In genomic region chr6:52235267-52235666, GRCm38 (mm10) we compare ENCODE assay signal across 21 mouse cellular contexts. TPM values are rescaled to one million over a fixed set of nuclear protein-coding genes. Genes with fewer than 3 reads are reported as not detected.
DNase-seq lines count a peak whose midpoint lies in the region; ATAC-seq and TF ChIP-seq lines count a peak whose summit lies in the region.
"Had no signal": no experiment of that assay in that cellular context is flagged by ENCODE, and none has a peak within 500 bp of the region (broad histone marks: within the 10 kb centered on the region; RNA-seq: fewer than 3 reads in every experiment).

No protein-coding gene starts in this region.

- WGBS in kidney, embryonic 15.5 days: 15% methylated on average over 9 of the region's 9 CpGs
- 23% methylated on average over 9 of the region's 9 CpGs for WGBS in kidney, postnatal 0 days
- WGBS in neural tube, embryonic 12.5 days: 15% methylated on average over 9 of the region's 9 CpGs

- peaks cover 32% of the 10 kb centered on the region for H3K4me1 ChIP-seq in kidney, embryonic 15.5 days
- peaks cover 4% of the 10 kb centered on the region; the same call in 1 of the 2 replicates for H3K4me1 ChIP-seq in kidney, postnatal 0 days (replicated peaks; ENCODE audit: insufficient read depth, low read length)
- H3K4me1 ChIP-seq in neural tube, embryonic 12.5 days: peaks cover 10% of the 10 kb centered on the region; the same call in 1 of the 2 replicates

- no peak for TF ChIP-seq CTCF in kidney, postnatal 0 days (IDR thresholded peaks at IDR 0.05; ENCODE audit: low read depth)

- no peaks in the 10 kb centered on the region for H3K36me3 ChIP-seq in kidney, embryonic 15.5 days
- no peaks in the 10 kb centered on the region for H3K36me3 ChIP-seq in kidney, postnatal 0 days (ENCODE audit: insufficient read depth, low read length)
- no peaks in the 10 kb centered on the region for H3K36me3 ChIP-seq in neural tube, embryonic 12.5 days
- H3K36me3 ChIP-seq: forebrain, embryonic 12.5 days; heart, embryonic 15.5 days; midbrain, embryonic 12.5 days had no signal

- H3K9ac ChIP-seq in kidney, embryonic 15.5 days: peak overlapping the region; percentile 96
- H3K9ac ChIP-seq in kidney, postnatal 0 days (ENCODE audit: low read depth, low read length): peak overlapping the region; percentile 98
- H3K9ac ChIP-seq in neural tube, embryonic 12.5 days: peak overlapping the region; percentile 98
- H3K9ac ChIP-seq: forebrain, embryonic 12.5 days; heart, embryonic 15.5 days; lung, embryonic 14.5 days; midbrain, embryonic 12.5 days had no signal

- no peak for ATAC-seq in kidney, embryonic 15.5 days (replicated peaks; ENCODE audit: low FRiP score)
- ATAC-seq in kidney, postnatal 0 days (replicated peaks; ENCODE audit: low FRiP score, low read depth): no peak
- no peak for ATAC-seq in neural tube, embryonic 12.5 days (ENCODE audit: low FRiP score, low read depth)

- DNase-seq in gastrocnemius, postnatal 25 days: peak; percentile 4
- DNase-seq in gastrocnemius, postnatal 4 days (ENCODE audit: low spot score in 2 of 2): no peak
- no peak for DNase-seq in kidney, postnatal 14 days
- no peak for DNase-seq in kidney, postnatal 0 days (ENCODE audit: low spot score)
- no peak for DNase-seq in right cerebral cortex, postnatal 25 days
- DNase-seq in layer of hippocampus, adult 9-11 months: no peak
- DNase-seq: adrenal gland, adult 2 months; cerebellum, postnatal 10 days; embryo, embryonic 11 days; lung, embryonic 14.5 days; right cerebral cortex, postnatal 14 days had no signal

- peak overlapping the region; percentile 97 for H3K27ac ChIP-seq in kidney, embryonic 15.5 days
- peak overlapping the region; percentile 97 for H3K27ac ChIP-seq in kidney, postnatal 0 days
- H3K27ac ChIP-seq in neural tube, embryonic 12.5 days: no peak overlapping the region
- H3K27ac ChIP-seq: forebrain, embryonic 12.5 days; heart, embryonic 15.5 days; left cerebral cortex, adult 2 months; midbrain, embryonic 12.5 days; stomach, postnatal 0 days had no signal

- H3K4me2 ChIP-seq in kidney, embryonic 15.5 days: peak overlapping the region; percentile 74
- peak overlapping the region; percentile 92 for H3K4me2 ChIP-seq in kidney, postnatal 0 days (ENCODE audit: low read length)
- peak overlapping the region; percentile 74 for H3K4me2 ChIP-seq in neural tube, embryonic 12.5 days (replicated peaks)
- H3K4me2 ChIP-seq: forebrain, embryonic 12.5 days; heart, embryonic 15.5 days; liver, embryonic 11.5 days; midbrain, embryonic 12.5 days had no signal

- peaks cover 11% of the 10 kb centered on the region; the same call in 1 of the 2 replicates for H3K27me3 ChIP-seq in kidney, embryonic 15.5 days
- H3K27me3 ChIP-seq in kidney, postnatal 0 days (ENCODE audit: insufficient read depth, low read length): no peaks in the 10 kb centered on the region
- H3K27me3 ChIP-seq in neural tube, embryonic 12.5 days (replicated peaks): peaks cover 63% of the 10 kb centered on the region

- H3K9me3 ChIP-seq in kidney, embryonic 15.5 days (replicated peaks): no peaks in the 10 kb centered on the region
- no peaks in the 10 kb centered on the region for H3K9me3 ChIP-seq in kidney, postnatal 0 days (replicated peaks; ENCODE audit: low read length)
- H3K9me3 ChIP-seq in neural tube, embryonic 12.5 days: no peaks in the 10 kb centered on the region
- H3K9me3 ChIP-seq: forebrain, embryonic 12.5 days; heart, embryonic 15.5 days; midbrain, embryonic 12.5 days had no signal

- H3K4me3 ChIP-seq in kidney, embryonic 15.5 days (replicated peaks): peak overlapping the region; percentile 76
- peak overlapping the region; percentile 85 for H3K4me3 ChIP-seq in kidney, postnatal 0 days (replicated peaks; ENCODE audit: low read depth, low read length)
- peak overlapping the region; percentile 78 for H3K4me3 ChIP-seq in neural tube, embryonic 12.5 days
- H3K4me3 ChIP-seq: forebrain, embryonic 12.5 days; left cerebral cortex, adult 2 months; midbrain, embryonic 12.5 days had no signal

RNA-seq across cellular contexts. Expression of gene Hoxa9, which starts 4.4 kb away (rescaled TPM):
- 10 to 100 TPM in 1 of 2 experiments, 1 to 10 TPM in 1; 5.7 to 13.5 TPM for total RNA-seq in gastrocnemius, postnatal 25 days (2021)
- 10 to 100 TPM; 16.5 to 17.7 TPM for total RNA-seq in gastrocnemius, postnatal 4 days (2021)
- polyA plus RNA-seq in kidney, embryonic 15.5 days (2015; fragmentation: Nextera tagmentation; extraction: Ambion mirVana): 53.4 and 65.1 TPM in 2 replicates
- 57.3 and 57.8 TPM in 2 replicates for polyA plus RNA-seq in kidney, postnatal 0 days (2015; fragmentation: Nextera tagmentation; extraction: Ambion mirVana)
- polyA plus RNA-seq in neural tube, embryonic 12.5 days (2016; fragmentation: Nextera tagmentation; extraction: Ambion mirVana): 124 and 131 TPM in 2 replicates
- total RNA-seq: layer of hippocampus, adult 8-10 months; left cerebral cortex, adult 2 months had no signal
- polyA plus RNA-seq: forebrain, embryonic 12.5 days; lung, embryonic 14.5 days; midbrain, embryonic 12.5 days had no signal

RNA-seq across cellular contexts. Expression of gene Hoxa10, which starts 5.4 kb away (rescaled TPM):
- 10 to 100 TPM; 14.8 to 18.4 TPM for total RNA-seq in gastrocnemius, postnatal 25 days (2021)
- total RNA-seq in gastrocnemius, postnatal 4 days (2021): 10 to 100 TPM; 31.5 to 32.3 TPM
- polyA plus RNA-seq in kidney, embryonic 15.5 days (2015; fragmentation: Nextera tagmentation; extraction: Ambion mirVana): 157 and 172 TPM in 2 replicates
- polyA plus RNA-seq in kidney, postnatal 0 days (2015; fragmentation: Nextera tagmentation; extraction: Ambion mirVana): 175 and 183 TPM in 2 replicates
- 108 and 119 TPM in 2 replicates for polyA plus RNA-seq in neural tube, embryonic 12.5 days (2016; fragmentation: Nextera tagmentation; extraction: Ambion mirVana)
- total RNA-seq: adrenal gland, adult 2 months; layer of hippocampus, adult 8-10 months; left cerebral cortex, adult 2 months had no signal
- polyA plus RNA-seq: adrenal gland, adult 2 months; forebrain, embryonic 12.5 days; hindbrain, embryonic 11.5 days; lung, embryonic 14.5 days; midbrain, embryonic 12.5 days; stomach, postnatal 0 days had no signal

RNA-seq across cellular contexts. Expression of gene Hoxa11, which starts 10.3 kb away (rescaled TPM):
- total RNA-seq in gastrocnemius, postnatal 25 days (2021): 1 to 10 TPM; 1.4 to 1.8 TPM
- total RNA-seq in gastrocnemius, postnatal 4 days (2021): 1 to 10 TPM; 6.0 to 6.6 TPM
- 34.3 and 34.8 TPM in 2 replicates for polyA plus RNA-seq in kidney, embryonic 15.5 days (2015; fragmentation: Nextera tagmentation; extraction: Ambion mirVana)
- polyA plus RNA-seq in kidney, postnatal 0 days (2015; fragmentation: Nextera tagmentation; extraction: Ambion mirVana): 24.7 and 27.7 TPM in 2 replicates
- 10.8 and 13.4 TPM in 2 replicates for polyA plus RNA-seq in neural tube, embryonic 12.5 days (2016; fragmentation: Nextera tagmentation; extraction: Ambion mirVana)
- total RNA-seq: adrenal gland, adult 2 months; layer of hippocampus, adult 8-10 months; left cerebral cortex, adult 2 months had no signal
- polyA plus RNA-seq: adrenal gland, adult 2 months; forebrain, embryonic 12.5 days; heart, embryonic 15.5 days; hindbrain, embryonic 11.5 days; lung, embryonic 14.5 days; midbrain, embryonic 12.5 days; stomach, postnatal 0 days had no signal

RNA-seq across cellular contexts. Expression of gene Hoxa7, which starts 13.6 kb away (rescaled TPM):
- total RNA-seq in gastrocnemius, postnatal 25 days (2021): 1 to 10 TPM; 4.7 to 5.5 TPM
- 10 to 100 TPM; 11.2 to 12.5 TPM for total RNA-seq in gastrocnemius, postnatal 4 days (2021)
- polyA plus RNA-seq in kidney, embryonic 15.5 days (2015; fragmentation: Nextera tagmentation; extraction: Ambion mirVana): 26.7 and 27.2 TPM in 2 replicates
- 29.7 and 31.7 TPM in 2 replicates for polyA plus RNA-seq in kidney, postnatal 0 days (2015; fragmentation: Nextera tagmentation; extraction: Ambion mirVana)
- polyA plus RNA-seq in neural tube, embryonic 12.5 days (2016; fragmentation: Nextera tagmentation; extraction: Ambion mirVana): 81.2 and 102 TPM in 2 replicates
- total RNA-seq: layer of hippocampus, adult 8-10 months; left cerebral cortex, adult 2 months had no signal
- polyA plus RNA-seq: forebrain, embryonic 12.5 days; midbrain, embryonic 12.5 days had no signal

RNA-seq across cellular contexts. Expression of gene Gm28308, which starts 22.1 kb away (rescaled TPM):
- under 1 TPM in 1 of 2 experiments, not detected in 1; 0.46 TPM for total RNA-seq in gastrocnemius, postnatal 25 days (2021)
- under 1 TPM in 1 of 2 experiments, not detected in 1; 0.73 TPM for total RNA-seq in gastrocnemius, postnatal 4 days (2021)
- polyA plus RNA-seq in kidney, embryonic 15.5 days (2015; fragmentation: Nextera tagmentation; extraction: Ambion mirVana): 0.92 TPM in 1 of 2 replicates, not detected in the other
- 0.66 and 2.1 TPM in 2 replicates for polyA plus RNA-seq in kidney, postnatal 0 days (2015; fragmentation: Nextera tagmentation; extraction: Ambion mirVana)
- polyA plus RNA-seq in neural tube, embryonic 12.5 days (2016; fragmentation: Nextera tagmentation; extraction: Ambion mirVana): not detected in 2 replicates
- total RNA-seq: layer of hippocampus, adult 8-10 months; left cerebral cortex, adult 2 months had no signal
- polyA plus RNA-seq: forebrain, embryonic 12.5 days; heart, embryonic 15.5 days; hindbrain, embryonic 11.5 days; liver, embryonic 11.5 days; lung, embryonic 14.5 days; midbrain, embryonic 12.5 days; stomach, postnatal 0 days had no signal
